Mouse (Mus musculus): ENCODE results near the gene Fibcd1.

Gene Fibcd1

GRCm38 (mm10) chr2:31811086-31811958, 34.5 kb downstream of the Fibcd1 start:
- DNase-seq (ENCODE audit: low spot score in 2 of 2), result no peak

DNA sequence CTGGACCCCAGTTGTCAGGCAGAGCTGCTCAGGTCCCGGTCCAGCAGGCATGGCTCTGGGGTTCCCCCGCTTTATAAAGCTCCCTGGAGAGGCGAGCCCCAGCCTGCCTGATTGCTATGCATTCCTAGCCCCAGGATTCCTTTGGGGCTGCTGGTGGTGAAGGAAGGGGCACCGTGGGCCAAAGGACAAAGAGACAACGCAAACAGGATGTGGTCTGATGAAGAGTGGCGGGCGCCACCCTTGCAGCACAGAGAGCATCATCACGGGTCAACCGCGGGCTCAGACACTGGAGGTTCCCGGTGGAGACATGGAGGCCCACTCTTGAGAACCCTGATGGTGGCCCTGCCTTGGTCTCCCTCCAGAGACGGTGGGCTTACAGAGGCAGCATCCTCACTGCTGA, 35.4 kb downstream of the Fibcd1 start, which contains the start of gene Qrfp:
Qrfp (minus strand) TSS at position 137 of the 400 bp plus-strand sequence.
- no peak for DNase-seq (ENCODE audit: low spot score in 2 of 2)

- no peak for DNase-seq (ENCODE audit: low spot score in 2 of 2)
These were observed 36.5 kb downstream of the Fibcd1 start for GRCm38 (mm10) chr2:31809358-31809740.

DNA sequence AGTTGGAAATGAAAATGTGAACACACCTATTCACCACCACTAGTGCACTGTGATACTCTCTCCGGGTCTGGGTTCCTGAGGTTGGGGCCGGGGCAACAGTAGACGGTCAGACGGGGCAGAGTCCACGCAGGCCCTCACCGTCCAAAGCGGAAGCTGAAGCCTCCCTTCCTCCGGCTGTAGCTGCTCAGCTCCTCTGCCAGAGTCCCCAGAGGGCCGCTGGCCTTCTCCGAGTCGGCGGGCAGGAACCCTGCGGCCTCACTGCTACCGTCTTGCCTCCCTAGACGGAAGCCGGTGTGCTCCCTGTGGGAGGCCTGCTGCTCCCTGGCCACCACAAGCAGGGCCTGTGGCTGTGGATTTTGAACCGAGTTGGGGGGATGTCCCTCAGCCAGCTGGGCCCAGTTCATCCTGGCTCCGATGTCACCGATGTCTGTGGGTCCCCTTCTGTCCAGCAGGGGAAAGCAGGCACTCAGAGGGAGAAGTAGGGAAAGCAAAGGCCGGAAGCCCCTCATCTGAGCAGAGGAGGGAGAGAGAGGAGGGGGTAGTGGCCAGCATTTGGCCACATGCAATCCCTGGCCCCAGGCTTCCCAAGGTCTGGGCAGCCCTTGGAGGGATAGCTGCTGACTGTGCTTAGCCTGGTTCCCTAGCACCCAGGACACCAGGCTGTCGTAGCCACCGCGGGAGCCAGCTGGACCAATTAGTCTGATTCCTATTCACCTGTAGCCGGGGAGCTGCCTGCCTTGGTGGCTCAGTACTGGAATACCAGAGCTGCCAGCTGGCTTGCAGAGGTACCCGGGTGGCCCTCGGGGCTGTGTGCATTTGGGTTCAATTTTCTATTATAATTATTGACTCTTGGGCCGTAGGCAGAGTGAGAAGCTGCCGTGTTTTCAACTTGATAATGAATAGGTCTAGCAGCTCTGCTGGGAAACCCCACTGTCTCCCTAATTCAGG, 37.1 kb downstream of the Fibcd1 start:
- DNase-seq (ENCODE audit: low spot score in 2 of 2), result no peak

DNA sequence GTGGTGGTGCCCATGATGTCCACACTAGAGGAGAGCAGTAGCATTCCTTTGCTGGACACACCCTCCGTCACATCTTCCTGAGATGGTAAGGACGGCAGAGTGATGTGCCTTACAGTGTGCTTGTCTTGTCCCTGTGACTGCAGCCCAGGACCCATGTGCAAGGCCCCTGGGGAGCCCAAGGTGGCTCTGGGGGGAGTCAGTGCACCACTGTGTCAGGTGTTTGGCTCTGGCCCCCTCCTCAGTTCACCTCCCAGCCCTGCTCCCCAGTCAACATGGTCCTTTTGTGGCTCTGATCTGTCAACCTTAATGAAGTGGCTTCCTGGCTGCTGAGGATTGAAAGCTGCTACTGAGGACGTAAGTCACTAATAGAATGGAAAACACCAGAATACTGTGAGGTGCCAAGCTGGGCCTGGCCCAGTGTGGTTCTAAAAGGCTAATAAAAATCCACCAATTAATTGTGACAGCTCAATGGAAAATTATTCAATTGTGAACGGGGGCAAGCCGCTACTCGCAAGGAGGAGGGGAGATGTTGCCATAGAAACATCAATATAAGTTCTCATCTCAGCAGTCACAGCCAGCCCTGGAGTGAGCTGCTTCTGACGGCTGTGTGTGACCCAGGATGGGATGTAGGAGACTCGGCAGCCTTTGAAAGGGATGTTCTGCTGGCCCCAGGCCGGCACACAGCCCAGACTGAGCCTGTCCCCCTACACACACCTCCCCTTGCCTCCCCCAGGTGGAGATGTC, 39.0 kb downstream of the Fibcd1 start:
- DNase-seq (ENCODE audit: low spot score in 2 of 2), result no peak

DNA sequence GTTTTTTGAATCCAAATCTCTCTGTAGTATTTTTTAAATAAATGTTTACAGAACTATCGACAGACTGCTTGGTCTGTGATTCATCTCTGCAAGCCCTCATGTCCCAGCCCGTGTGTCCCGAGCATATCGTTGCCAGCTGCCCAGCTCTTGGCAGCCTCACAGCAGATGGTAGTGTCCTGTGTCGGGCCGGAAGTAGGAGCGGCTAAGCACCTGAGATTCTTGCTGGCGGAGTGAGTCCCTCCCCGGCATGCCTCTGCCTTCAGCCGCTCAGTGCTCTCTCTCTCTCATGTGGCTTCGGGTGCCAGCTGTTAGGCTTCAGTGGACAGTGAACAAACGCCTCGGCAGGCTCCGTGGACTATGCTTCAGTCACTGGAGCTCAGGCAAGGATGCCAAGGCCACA, 42.3 kb downstream of the Fibcd1 start:
- no peak for DNase-seq (ENCODE audit: low spot score in 2 of 2)

GRCm38 (mm10) chr2:31802811-31803210, 43.0 kb downstream of the Fibcd1 start:
- no peak for DNase-seq (ENCODE audit: low spot score in 2 of 2)

DNA sequence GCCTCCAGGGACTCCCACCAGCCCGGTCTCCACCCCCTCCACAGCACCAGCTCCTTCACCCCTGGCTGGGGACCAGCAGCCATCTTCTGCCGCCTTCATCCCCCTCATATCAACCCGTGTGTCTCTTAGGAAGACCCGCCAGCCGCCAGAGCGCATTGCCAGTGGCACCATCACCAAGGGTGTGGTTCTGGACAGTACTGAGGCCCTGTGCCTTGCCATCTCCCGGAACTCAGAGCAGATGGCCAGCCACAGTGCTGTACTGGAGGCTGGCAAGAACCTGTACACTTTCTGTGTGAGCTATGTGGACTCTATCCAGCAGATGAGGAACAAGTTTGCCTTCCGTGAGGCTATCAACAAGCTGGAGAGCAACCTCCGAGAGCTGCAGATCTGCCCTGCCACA, 44.4 kb downstream of the Fibcd1 start:
- no peak for DNase-seq (ENCODE audit: low spot score in 2 of 2)

DNA sequence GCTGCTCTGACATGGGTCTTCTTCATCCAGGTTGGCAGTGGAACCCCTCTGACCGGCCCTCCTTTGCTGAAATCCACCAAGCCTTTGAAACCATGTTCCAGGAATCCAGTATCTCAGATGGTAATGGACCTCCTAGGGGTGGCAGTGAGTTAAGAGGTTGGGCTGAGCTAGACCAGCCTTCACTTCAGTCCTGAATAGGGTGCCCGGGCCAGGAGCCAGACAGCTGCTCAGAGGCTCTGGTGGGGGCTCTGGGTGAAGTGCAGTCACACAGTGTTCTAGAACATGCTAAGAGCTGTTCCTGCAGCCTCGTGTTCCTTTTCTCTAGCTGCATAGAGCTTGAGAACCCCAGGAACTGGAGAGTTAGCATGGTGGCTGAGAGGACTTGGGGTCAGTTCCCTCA, 48.9 kb downstream of the Fibcd1 start:
- DNase-seq (ENCODE audit: low spot score in 2 of 2), result no peak

GRCm38 (mm10) chr2:31792611-31793010, 53.2 kb downstream of the Fibcd1 start:
- no peak for DNase-seq (ENCODE audit: low spot score in 2 of 2)

GRCm38 (mm10) chr2:31791260-31791659, 54.5 kb downstream of the Fibcd1 start:
- DNase-seq (ENCODE audit: low spot score in 2 of 2), result no peak

- DNase-seq (ENCODE audit: low spot score in 2 of 2), result no peak
These were observed 55.0 kb downstream of the Fibcd1 start for GRCm38 (mm10) chr2:31790728-31791251.

DNA sequence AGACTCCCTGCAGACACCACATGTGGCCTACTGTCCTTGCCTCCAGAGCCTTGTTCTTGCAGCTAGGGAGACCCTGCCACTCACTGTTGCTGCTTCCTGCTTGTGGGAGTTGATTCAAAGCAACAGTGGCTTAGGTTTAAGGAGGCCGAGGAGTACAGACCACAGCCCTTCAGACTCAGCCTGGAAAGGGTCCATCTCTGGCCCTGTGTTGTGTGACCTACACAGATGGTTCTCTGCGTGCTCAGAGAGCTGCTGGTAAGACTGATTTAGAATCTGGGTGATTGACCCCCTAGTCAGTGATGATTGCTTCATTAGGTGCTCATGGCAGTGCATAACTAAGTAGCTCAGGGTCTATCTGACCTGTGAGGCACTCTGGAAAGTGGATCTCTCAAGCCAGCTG, 56.6 kb downstream of the Fibcd1 start:
- no peak for DNase-seq (ENCODE audit: low spot score in 2 of 2)

DNA sequence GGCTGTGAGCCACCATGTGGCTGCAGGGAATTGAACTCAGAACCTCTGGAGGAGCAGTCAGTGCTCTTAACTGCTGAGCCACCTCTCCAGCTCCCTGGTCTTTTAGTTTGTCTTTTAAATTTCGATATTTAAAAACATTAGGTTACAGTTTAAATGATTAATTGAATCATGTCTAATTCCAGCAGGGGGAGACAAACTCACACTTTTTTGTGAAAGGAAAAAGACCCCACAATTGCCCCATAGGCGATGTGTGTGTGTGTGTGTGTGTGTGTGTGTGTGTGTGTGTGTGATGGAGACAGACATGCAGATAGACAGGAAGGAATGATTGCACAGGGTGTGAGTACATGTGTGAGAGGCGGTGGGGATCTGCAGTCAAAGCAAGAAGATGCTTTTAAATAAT, 57.6 kb downstream of the Fibcd1 start:
- DNase-seq (ENCODE audit: low spot score in 2 of 2), result no peak

DNA sequence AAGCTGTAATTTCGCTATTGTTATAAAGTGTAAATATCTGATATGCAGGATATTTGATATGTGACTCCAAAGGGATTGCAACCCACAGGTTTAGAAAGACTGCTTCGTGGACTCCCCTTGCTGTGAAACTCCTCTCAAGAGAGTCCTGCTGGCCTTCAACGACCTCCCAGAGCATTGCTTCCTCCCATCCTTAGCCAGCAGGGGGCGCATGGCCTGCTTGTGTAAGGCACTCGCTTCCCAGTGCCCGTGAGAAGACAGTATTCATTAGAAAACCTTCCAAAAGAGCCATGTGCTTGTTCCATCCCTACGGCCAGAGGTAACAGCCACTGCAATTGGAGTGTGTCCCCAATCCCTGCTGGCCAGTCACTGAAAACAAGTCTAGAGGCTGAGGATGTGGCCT, 58.8 kb downstream of the Fibcd1 start:
- DNase-seq (ENCODE audit: low spot score in 2 of 2), result peak; percentile 70 to 85

DNA sequence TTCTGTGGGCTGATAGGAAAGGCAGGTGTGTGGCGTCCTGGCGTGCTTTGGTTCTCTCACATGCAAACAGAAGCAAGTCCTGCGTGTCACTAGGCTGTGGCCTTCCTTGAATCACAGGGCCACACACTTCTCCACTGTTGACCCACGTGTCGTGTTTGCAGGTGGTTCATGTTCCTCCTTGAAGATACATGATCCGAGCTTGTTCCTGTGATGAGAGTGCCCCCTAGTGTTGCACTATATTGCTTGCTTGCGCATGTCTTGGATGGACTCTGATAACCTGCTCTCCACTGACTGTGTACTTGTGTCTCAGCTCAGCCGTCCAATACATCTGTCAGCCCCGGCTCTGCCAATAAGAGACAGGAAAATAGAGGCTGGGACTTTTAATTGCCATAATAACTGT, 60.7 kb downstream of the Fibcd1 start:
- DNase-seq (ENCODE audit: low spot score in 2 of 2), result peak; percentile 85 to 86

- no peak for DNase-seq (ENCODE audit: low spot score in 2 of 2)
These were observed 62.7 kb downstream of the Fibcd1 start for GRCm38 (mm10) chr2:31782958-31783602.

- no peak for DNase-seq (ENCODE audit: low spot score in 2 of 2)
These were observed 66.5 kb downstream of the Fibcd1 start for GRCm38 (mm10) chr2:31779258-31779657.

GRCm38 (mm10) chr2:31776479-31776878, 69.3 kb downstream of the Fibcd1 start:
- no peak for DNase-seq (ENCODE audit: low spot score in 2 of 2)

DNA sequence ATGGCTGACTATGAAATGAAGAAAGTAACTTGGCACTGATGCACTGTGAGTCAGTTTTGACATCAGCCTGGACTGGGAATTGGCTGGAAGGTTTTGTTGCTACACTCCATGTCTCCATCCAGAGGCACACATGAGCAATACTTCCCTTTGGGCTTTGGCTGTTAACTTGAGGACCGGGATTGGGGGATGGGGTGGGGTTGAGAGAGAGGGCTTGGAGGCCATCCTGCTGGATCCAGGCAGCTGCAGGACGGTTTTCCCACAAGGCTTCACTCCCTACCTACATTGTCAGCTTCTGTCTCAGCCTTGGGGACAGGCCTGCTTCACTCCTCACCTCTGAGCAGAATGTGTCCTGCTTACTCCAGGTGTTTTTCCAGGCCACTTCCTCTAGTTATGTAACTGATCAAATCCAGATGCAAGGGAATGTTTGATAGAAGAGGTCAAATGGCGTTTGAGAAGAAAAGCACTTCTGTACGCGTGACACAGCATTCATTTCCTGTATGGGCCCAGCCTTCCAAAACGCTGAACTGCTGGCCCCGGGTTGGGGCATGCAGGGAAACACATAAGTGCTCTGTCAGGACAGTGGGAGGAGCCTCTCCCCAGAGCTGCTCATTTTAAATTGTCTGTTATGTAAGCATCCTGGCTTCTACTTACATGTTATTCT, 74.9 kb downstream of the Fibcd1 start:
- no peak for DNase-seq (ENCODE audit: low spot score in 2 of 2)

Measured in right cerebral cortex, postnatal 10 days (tissue).